Comparison of ENCODE assay signal across 21 mouse cellular contexts in the genomic region with DNA sequence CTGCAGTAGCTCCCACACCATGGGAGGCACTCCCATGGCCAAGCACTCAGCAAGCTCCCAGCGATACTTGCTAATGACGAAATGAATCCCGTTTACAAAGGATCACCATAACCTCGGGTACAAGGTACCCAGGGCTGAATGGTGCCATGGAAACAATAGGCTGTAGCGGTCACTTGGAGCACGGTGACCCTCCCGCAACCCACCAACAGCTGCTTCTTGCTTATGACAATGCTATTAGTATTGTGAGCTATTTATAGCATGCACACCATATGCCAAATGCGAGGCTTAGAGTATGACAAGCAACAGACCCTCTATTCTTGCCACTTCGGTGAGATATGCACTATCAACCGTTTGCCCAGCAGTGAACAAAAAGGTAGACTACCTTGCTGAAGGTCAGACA. TPM values are rescaled to one million over a fixed set of nuclear protein-coding genes. Genes with fewer than 3 reads are reported as not detected.
DNase-seq lines count a peak whose midpoint lies in the region; ATAC-seq and TF ChIP-seq lines count a peak whose summit lies in the region.
"Had no signal": no experiment of that assay in that cellular context is flagged by ENCODE, and none has a peak within 500 bp of the region (broad histone marks: within the 10 kb centered on the region; RNA-seq: fewer than 3 reads in every experiment).

No protein-coding gene starts in this region.

- H3K9ac ChIP-seq in heart, embryonic 14.5 days (ENCODE audit: low read length) = no peak overlapping the region
- no peak overlapping the region for H3K9ac ChIP-seq in kidney, embryonic 15.5 days
- H3K9ac ChIP-seq: embryonic facial prominence, embryonic 12.5 days; hindbrain, embryonic 12.5 days had no signal

- peaks cover 28% of the 10 kb centered on the region for H3K79me2 ChIP-seq in myocyte (ENCODE audit: control insufficient read depth, insufficient read depth)

- H3K36me3 ChIP-seq in heart, embryonic 14.5 days (ENCODE audit: control insufficient read depth, insufficient read depth, low read length) = no peaks in the 10 kb centered on the region
- no peaks in the 10 kb centered on the region for H3K36me3 ChIP-seq in kidney, embryonic 15.5 days
- no peaks in the 10 kb centered on the region for H3K36me3 ChIP-seq in myocyte (ENCODE audit: control insufficient read depth, insufficient read depth)
- H3K36me3 ChIP-seq: embryonic facial prominence, embryonic 12.5 days; hindbrain, embryonic 12.5 days had no signal

- no peak for TF ChIP-seq CTCF in gastrocnemius, adult 2 months (IDR thresholded peaks at IDR 0.05)

- no peak for ATAC-seq in heart, embryonic 14.5 days (ENCODE audit: insufficient number of reproducible peaks, insufficient read depth, low FRiP score, low read depth)
- no peak for ATAC-seq in kidney, embryonic 15.5 days (replicated peaks; ENCODE audit: low FRiP score)
- ATAC-seq: activated CD4-positive, CD25-positive, alpha-beta regulatory T cell, adult 4 months; forebrain, embryonic 16.5 days; hindbrain, embryonic 16.5 days; inflammation-experienced regulatory T-cells, adult 6 months; intestine, postnatal 0 days; Patski had no signal

- 0 out of 2 replicates have a peak, but pooled peaks cover 2% of the 10 kb centered on the region for H3K9me3 ChIP-seq in heart, embryonic 14.5 days (ENCODE audit: control insufficient read depth, low read length)
- H3K9me3 ChIP-seq in kidney, embryonic 15.5 days (replicated peaks) = no peaks in the 10 kb centered on the region
- H3K9me3 ChIP-seq: embryonic facial prominence, embryonic 12.5 days; hindbrain, embryonic 12.5 days had no signal

- H3K27ac ChIP-seq in gastrocnemius, adult 2 months = peak overlapping the region; percentile 97
- peak overlapping the region; percentile 45 to 55 for H3K27ac ChIP-seq in heart, embryonic 14.5 days (replicated peaks in 1 of 2; ENCODE audit: control insufficient read depth in 1 of 2, insufficient read depth in 1 of 2, low read depth in 2 of 2, low read length in 2 of 2)
- H3K27ac ChIP-seq in kidney, embryonic 15.5 days = no peak overlapping the region
- H3K27ac ChIP-seq: embryonic facial prominence, embryonic 12.5 days; hindbrain, embryonic 12.5 days had no signal

- DNase-seq in gastrocnemius, adult 2 months = no peak
- DNase-seq in gastrocnemius, postnatal 36 days = no peak
- DNase-seq in heart, postnatal 25 days (ENCODE audit: low spot score) = no peak
- DNase-seq in kidney, adult 9 months = peak; percentile 9
- DNase-seq: adrenal gland, postnatal 14 days; cerebellum, adult 18-20 months; cerebellum, postnatal 14 days; gastrocnemius, postnatal 14 days had no signal

- intact Hi-C loops in gastrocnemius, adult 2 months (cut with DNase I) = loop anchor here (10.0 kb wide), 1 partner anchor 230 kb away; a partner anchor contains a TSS
- intact Hi-C loops in gastrocnemius, postnatal 36 days (cut with DNase I) = no loop called here
- intact Hi-C loops in heart, postnatal 25 days (cut with DNase I) = no loop called here

- H3ac ChIP-seq in myocyte (ENCODE audit: control insufficient read depth, insufficient read length) = no peak overlapping the region

- H3K4me1 ChIP-seq in heart, embryonic 14.5 days (ENCODE audit: control insufficient read depth in 2 of 2, insufficient read depth in 2 of 2, low read length in 2 of 2) = peaks cover 38 to 64% of the 10 kb centered on the region in 2 experiments
- H3K4me1 ChIP-seq in kidney, embryonic 15.5 days = peaks cover 70% of the 10 kb centered on the region

- no peak overlapping the region for H3K4me2 ChIP-seq in heart, embryonic 14.5 days (ENCODE audit: low read length)
- H3K4me2 ChIP-seq in kidney, embryonic 15.5 days = no peak overlapping the region
- no peak overlapping the region for H3K4me2 ChIP-seq in myocyte (ENCODE audit: low read depth)
- H3K4me2 ChIP-seq: embryonic facial prominence, embryonic 12.5 days; hindbrain, embryonic 12.5 days had no signal

- no peaks in the 10 kb centered on the region for H3K27me3 ChIP-seq in heart, embryonic 14.5 days (ENCODE audit: control insufficient read depth, insufficient read depth, low read length)
- H3K27me3 ChIP-seq in kidney, embryonic 15.5 days = no peaks in the 10 kb centered on the region
- no peaks in the 10 kb centered on the region for H3K27me3 ChIP-seq in myocyte (ENCODE audit: control insufficient read depth, insufficient read depth, insufficient read length)
- H3K27me3 ChIP-seq: CH12.LX; embryonic facial prominence, embryonic 12.5 days; hindbrain, embryonic 12.5 days; Patski had no signal

- 56% methylated on average over 10 of the region's 10 CpGs for WGBS in heart, embryonic 14.5 days
- 90% methylated on average over 10 of the region's 10 CpGs for WGBS in kidney, embryonic 15.5 days

- no peak for TF ChIP-seq POLR2A in myocyte (IDR thresholded peaks at IDR 0.05; ENCODE audit: insufficient read length, low read depth)

- no peak overlapping the region for H3K4me3 ChIP-seq in gastrocnemius, adult 2 months
- H3K4me3 ChIP-seq in heart, embryonic 14.5 days (ENCODE audit: control insufficient read depth in 1 of 2, insufficient read depth in 1 of 2, low read depth in 1 of 2, low read length in 2 of 2) = no peak overlapping the region
- H3K4me3 ChIP-seq in kidney, embryonic 15.5 days (replicated peaks) = no peak overlapping the region
- H3K4me3 ChIP-seq in myocyte = no peak overlapping the region
- H3K4me3 ChIP-seq: embryonic facial prominence, embryonic 12.5 days; hindbrain, embryonic 12.5 days had no signal

TF ChIP-seq in myocyte, 11 proteins besides CTCF, POLR2A, EP300 and RAD21:
- no peak for TF ChIP-seq MAX (IDR thresholded peaks at IDR 0.05; ENCODE audit: low read depth)
- peak; percentile 47 to 76 (median 56) for TF ChIP-seq MYOG (IDR thresholded peaks at IDR 0.05; ENCODE audit: control insufficient read depth in 1 of 3, insufficient read depth in 1 of 3, insufficient read length in 2 of 3, low read depth in 2 of 3)
- TF ChIP-seq MYOD1 (IDR thresholded peaks at IDR 0.05; ENCODE audit: control insufficient read depth in 1 of 3, insufficient read length in 2 of 3, low read depth in 2 of 3) = peak in 2 of 3 experiments; percentile 50 to 80
- TF ChIP-seq TCF3 (IDR thresholded peaks at IDR 0.05; ENCODE audit: insufficient read length, low read depth) = no peak
- TF ChIP-seq POLR2AphosphoS2 (IDR thresholded peaks at IDR 0.05; ENCODE audit: insufficient read length, low read depth) = no peak
- TF ChIP-seq SRF (IDR thresholded peaks at IDR 0.05; ENCODE audit: control insufficient read depth, insufficient read length, low read depth) = no peak
- TF ChIP-seq REST (IDR thresholded peaks at IDR 0.05; ENCODE audit: insufficient read depth, insufficient read length) = no peak
- TF ChIP-seq E2F4 (IDR thresholded peaks at IDR 0.05; ENCODE audit: insufficient read depth) = no peak
TF ChIP-seq in myocyte: peak in this region for 2.

RNA-seq across cellular contexts. Expression of a gene that starts 3.6 kb away (rescaled TPM):
- 100 to 1,000 TPM in 1 of 2 experiments, 10 to 100 TPM in 1; 41.6 to 104 TPM for total RNA-seq in gastrocnemius, adult 2 months (2021)
- total RNA-seq in gastrocnemius, postnatal 36 days (2021) = 10 to 100 TPM; 51.9 to 54.1 TPM
- 8.6 and 8.9 TPM in 2 replicates for polyA plus RNA-seq in heart, embryonic 14.5 days (2014; fragmentation: Nextera tagmentation; extraction: Ambion mirVana)
- total RNA-seq in heart, postnatal 25 days (2021) = 10 to 100 TPM; 39.8 to 45.4 TPM
- 17.8 and 18.5 TPM in 2 replicates for polyA plus RNA-seq in kidney, embryonic 15.5 days (2015; fragmentation: Nextera tagmentation; extraction: Ambion mirVana)
- 21.8 TPM for polyA plus RNA-seq in myocyte (2012; fragmentation: generic; extraction: Trizol)

RNA-seq across cellular contexts. Expression of a gene that starts 50.4 kb away (rescaled TPM):
- total RNA-seq in gastrocnemius, adult 2 months (2021) = 10 to 100 TPM in 1 of 2 experiments, 1 to 10 TPM in 1; 5.5 to 16.1 TPM
- total RNA-seq in gastrocnemius, postnatal 36 days (2021) = 1 to 10 TPM; 5.7 to 8.7 TPM
- polyA plus RNA-seq in heart, embryonic 14.5 days (2014; fragmentation: Nextera tagmentation; extraction: Ambion mirVana) = 6.0 and 6.3 TPM in 2 replicates
- 10 to 100 TPM; 32.6 to 36.7 TPM for total RNA-seq in heart, postnatal 25 days (2021)
- 11.7 and 12.7 TPM in 2 replicates for polyA plus RNA-seq in kidney, embryonic 15.5 days (2015; fragmentation: Nextera tagmentation; extraction: Ambion mirVana)
- 22.6 TPM for polyA plus RNA-seq in myocyte (2012; fragmentation: generic; extraction: Trizol)
- total RNA-seq: granulocyte monocyte progenitor cell, adult 5-6 weeks had no signal
